Mouse (Mus musculus) heart, embryonic 13.5 days (tissue): ENCODE measurements around the gene Ssbp3. TPM values are rescaled to one million over a fixed set of nuclear protein-coding genes. Genes with fewer than 3 reads are reported as not detected.
A peak's percentile ranks its signal among the peaks of the same experiment; 100 is the strongest.

Source experiments
- ATAC-seq: fragments of 200-750 bp; cut with Nextera tagmentation; 2 replicates; pipeline ENCODE4 v1.8.0; 2017; ENCODE audit warnings: moderate TSS enrichment; ENCODE audit not compliant: insufficient number of reproducible peaks, low FRiP score, low TSS enrichment; ENCODE audit errors: extremely low read depth
- H3K27ac ChIP-seq: fragments of 300-500 bp; sonication (generic); replicated peaks from 2 replicates; pipeline ENCODE4 v1.5.1; 2015; ENCODE audit warnings: moderate library complexity, mild to moderate bottlenecking, inconsistent platforms
- H3K27me3 ChIP-seq: fragments of 300-500 bp; sonication (generic); replicated peaks from 2 replicates; pipeline ENCODE4 v1.6.1; 2015; ENCODE audit warnings: mild to moderate bottlenecking, inconsistent platforms
- H3K36me3 ChIP-seq: fragments of 300-500 bp; sonication (generic); 2 replicates; pipeline ENCODE4 v1.6.1; 2015; ENCODE audit warnings: mild to moderate bottlenecking, inconsistent platforms
- H3K4me1 ChIP-seq: fragments of 300-500 bp; sonication (generic); 2 replicates; pipeline ENCODE4 v1.6.1; 2015; ENCODE audit warnings: inconsistent platforms
- H3K4me2 ChIP-seq: fragments of 300-500 bp; sonication (generic); 2 replicates; pipeline ENCODE4 v1.6.1; 2015; ENCODE audit warnings: inconsistent platforms, mild to moderate bottlenecking, moderate library complexity
- H3K4me3 ChIP-seq: fragments of 300-500 bp; sonication (generic); 2 replicates; pipeline ENCODE4 v1.5.1; 2015; ENCODE audit warnings: moderate library complexity, mild to moderate bottlenecking, inconsistent platforms
- H3K9ac ChIP-seq: fragments of 300-500 bp; sonication (generic); 2 replicates; pipeline ENCODE4 v1.6.1; 2015; ENCODE audit warnings: inconsistent platforms, mild to moderate bottlenecking, moderate library complexity
- H3K9me3 ChIP-seq: fragments of 300-500 bp; sonication (generic); 2 replicates; pipeline ENCODE4 v1.6.1; 2016; ENCODE audit warnings: inconsistent platforms
- WGBS: fragments of 180-500 bp; shearing (Covaris S2); methylation state at CpG from one replicate; pipeline ENCODE4 v1.1.7; 2015; ENCODE audit warnings: mixed read lengths; 5-methylcytosine and 5-hydroxymethylcytosine counted together
- polyA plus RNA-seq: library from polyadenylated mRNA; unstranded; fragments of >200 nt; fragmentation: Nextera tagmentation; extraction: Ambion mirVana; gene quantifications from 2 replicates; pipeline ENCODE4 v1.2.1, GENCODE M21; 2015

Gene Ssbp3
- polyA plus RNA-seq, 1 experiment from 2014 or later, result 61.9 TPM

DNA sequence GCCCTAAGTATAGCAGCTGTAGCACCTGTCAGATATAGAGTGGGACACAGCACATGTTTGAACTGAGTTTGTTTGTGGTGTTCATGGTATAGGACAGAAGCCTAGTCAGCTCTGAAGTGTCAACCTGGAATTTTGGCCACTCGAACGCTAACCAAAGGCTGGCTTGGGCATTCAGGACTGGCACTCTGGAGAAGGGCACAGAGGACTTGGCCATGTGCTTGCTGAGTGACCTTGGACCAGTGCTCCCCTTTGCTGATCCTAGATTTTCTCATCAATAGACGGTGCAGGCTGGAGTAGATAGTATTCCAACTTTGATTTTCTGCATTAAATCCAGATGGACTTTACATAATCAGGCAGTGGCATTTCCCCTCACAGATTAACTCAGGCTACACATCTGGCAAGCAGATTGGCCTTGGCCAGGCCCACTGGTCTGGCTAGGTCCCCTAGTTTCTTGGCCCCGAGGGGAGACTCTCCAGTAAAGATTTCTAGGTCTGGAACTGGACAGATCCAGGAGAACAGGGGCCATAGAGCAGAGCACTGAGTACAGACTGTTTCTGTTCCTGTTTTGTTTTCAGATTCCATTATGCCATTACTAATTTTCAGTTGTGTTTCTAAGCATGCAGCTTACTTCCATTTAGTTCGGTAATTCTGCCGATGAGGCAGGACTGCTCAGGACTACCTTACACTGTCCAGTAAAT, 102.8 kb downstream of the Ssbp3 start:
- H3K4me1 ChIP-seq, result peaks cover 70% of the 10 kb centered on the region
- 0 out of 2 replicates have a peak overlapping the region, but pooled peaks have one; percentile 10 for H3K27ac ChIP-seq

DNA sequence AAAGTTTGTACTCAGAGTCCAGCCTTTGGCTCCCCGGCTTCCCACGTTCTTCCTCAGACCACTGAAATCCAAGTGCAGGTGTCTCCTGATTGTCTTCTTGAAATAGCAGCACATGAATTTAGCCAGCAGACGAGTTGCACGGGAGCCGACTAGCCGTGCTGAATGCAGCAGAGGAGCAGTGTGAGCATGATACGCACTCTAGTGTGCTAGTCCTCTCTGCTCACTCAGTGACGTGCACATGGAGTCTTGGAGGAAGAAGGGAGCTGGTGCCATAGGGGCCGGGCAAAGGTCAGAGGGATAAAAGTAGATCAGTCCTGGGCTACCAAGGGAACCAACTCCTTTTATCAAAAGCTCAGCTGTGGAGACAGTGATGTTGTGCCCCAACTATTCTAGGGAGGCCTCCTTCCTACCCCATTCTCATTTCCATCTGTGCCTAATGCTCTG, 103.3 kb downstream of the Ssbp3 start:
- ATAC-seq, result no peak
- no peak overlapping the region for H3K4me3 ChIP-seq
- H3K4me2 ChIP-seq, result no peak overlapping the region
- H3K27ac ChIP-seq, result 0 out of 2 replicates have a peak overlapping the region, but pooled peaks have one; percentile 10
- peaks cover 19% of the 10 kb centered on the region for H3K36me3 ChIP-seq
- peaks cover 75% of the 10 kb centered on the region for H3K4me1 ChIP-seq
- 67% methylated on average over 9 of the region's 9 CpGs for WGBS
- no peaks in the 10 kb centered on the region for H3K9me3 ChIP-seq
- H3K9ac ChIP-seq, result 0 out of 2 replicates have a peak overlapping the region, but pooled peaks have one; percentile 2
- H3K27me3 ChIP-seq, result no peaks in the 10 kb centered on the region

More for the DNA sequence above, 102.8 kb downstream of the Ssbp3 start:
- H3K27me3 ChIP-seq, result no peaks in the 10 kb centered on the region
- no peak for ATAC-seq
- H3K9me3 ChIP-seq, result no peaks in the 10 kb centered on the region
- H3K4me2 ChIP-seq, result no peak overlapping the region
- 81% methylated on average over 6 of the region's 6 CpGs for WGBS
- H3K4me3 ChIP-seq, result no peak overlapping the region
- 0 out of 2 replicates have a peak overlapping the region, but pooled peaks have one; percentile 2 for H3K9ac ChIP-seq
- peaks cover 19% of the 10 kb centered on the region for H3K36me3 ChIP-seq

GRCm38 (mm10) chr4:107015971-107016511, 105.5 kb downstream of the Ssbp3 start:
- no peak for ATAC-seq
- Histone ChIP-seq H3K27me3 (no peaks in the 10 kb centered on the region), H3K9ac (0 out of 2 replicates have a peak overlapping the region, but pooled peaks have one; percentile 15), H3K27ac (peak overlapping the region; percentile 24), H3K4me3 (no peak overlapping the region), H3K36me3 (0 out of 2 replicates have a peak, but pooled peaks cover 5% of the 10 kb centered on the region), H3K9me3 (no peaks in the 10 kb centered on the region), H3K4me1 (peaks cover 97% of the 10 kb centered on the region), H3K4me2 (no peak overlapping the region)
- WGBS, result 64% methylated on average over 13 of the region's 13 CpGs

DNA sequence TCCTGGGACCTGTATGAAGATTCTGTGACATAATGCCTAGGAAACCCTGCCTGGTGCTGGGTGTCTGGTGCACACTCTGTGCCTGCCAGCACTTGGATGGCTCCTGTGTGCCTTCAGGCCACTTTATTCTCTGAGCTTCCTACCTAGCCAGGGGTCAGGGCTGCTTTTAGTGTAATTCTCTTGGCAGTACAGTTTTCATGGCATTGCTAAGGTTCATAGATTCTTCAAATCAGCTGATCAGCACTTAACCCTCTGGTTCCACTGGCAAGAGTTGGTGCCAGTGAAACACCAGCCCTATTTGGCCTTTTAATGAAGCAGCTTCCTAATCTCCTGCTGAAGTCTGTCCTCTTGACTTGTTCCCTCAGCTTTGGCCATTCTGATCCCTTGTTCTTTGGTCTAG, 106.8 kb downstream of the Ssbp3 start:
- Histone ChIP-seq H3K27ac (no peak overlapping the region), H3K4me2 (no peak overlapping the region), H3K4me3 (no peak overlapping the region), H3K36me3 (0 out of 2 replicates have a peak, but pooled peaks cover 5% of the 10 kb centered on the region), H3K4me1 (peaks cover 95% of the 10 kb centered on the region), H3K27me3 (no peaks in the 10 kb centered on the region), H3K9me3 (no peaks in the 10 kb centered on the region), H3K9ac (no peak overlapping the region)
- no peak for ATAC-seq

GRCm38 (mm10) chr4:107018521-107018920, 108.0 kb downstream of the Ssbp3 start:
- ATAC-seq, result no peak
- Histone ChIP-seq H3K9ac (0 out of 2 replicates have a peak overlapping the region, but pooled peaks have one; percentile 8), H3K36me3 (0 out of 2 replicates have a peak, but pooled peaks cover 5% of the 10 kb centered on the region), H3K4me3 (no peak overlapping the region), H3K4me1 (peaks cover 83% of the 10 kb centered on the region), H3K4me2 (no peak overlapping the region), H3K27me3 (no peaks in the 10 kb centered on the region), H3K27ac (peak overlapping the region; percentile 54), H3K9me3 (no peaks in the 10 kb centered on the region)
- 56% methylated on average over 3 of the region's 3 CpGs for WGBS

GRCm38 (mm10) chr4:107019027-107019426, 108.5 kb downstream of the Ssbp3 start:
- Histone ChIP-seq H3K27ac (peak overlapping the region; percentile 54), H3K36me3 (0 out of 2 replicates have a peak, but pooled peaks cover 5% of the 10 kb centered on the region), H3K4me3 (no peak overlapping the region), H3K4me1 (peaks cover 80% of the 10 kb centered on the region), H3K9ac (peak overlapping the region; percentile 6), H3K27me3 (no peaks in the 10 kb centered on the region), H3K4me2 (no peak overlapping the region), H3K9me3 (no peaks in the 10 kb centered on the region)
- WGBS, result 38% methylated on average over 7 of the region's 7 CpGs
- ATAC-seq, result no peak

GRCm38 (mm10) chr4:107020287-107021000, 109.9 kb downstream of the Ssbp3 start:
- H3K9ac ChIP-seq, result no peak overlapping the region
- H3K27ac ChIP-seq, result no peak overlapping the region
- H3K4me1 ChIP-seq, result peaks cover 73% of the 10 kb centered on the region
- no peak overlapping the region for H3K4me3 ChIP-seq
- no peak overlapping the region for H3K4me2 ChIP-seq
- no peak for ATAC-seq
- H3K36me3 ChIP-seq, result 0 out of 2 replicates have a peak, but pooled peaks cover 1% of the 10 kb centered on the region
- 52% methylated on average over 5 of the region's 5 CpGs for WGBS
- no peaks in the 10 kb centered on the region for H3K27me3 ChIP-seq
- no peaks in the 10 kb centered on the region for H3K9me3 ChIP-seq

GRCm38 (mm10) chr4:107021464-107021863, 111.0 kb downstream of the Ssbp3 start:
- no peak for ATAC-seq
- H3K9me3 ChIP-seq, result no peaks in the 10 kb centered on the region
- H3K9ac ChIP-seq, result no peak overlapping the region
- no peaks in the 10 kb centered on the region for H3K27me3 ChIP-seq
- H3K4me3 ChIP-seq, result no peak overlapping the region
- H3K36me3 ChIP-seq, result no peaks in the 10 kb centered on the region
- H3K4me2 ChIP-seq, result no peak overlapping the region
- 57% methylated on average over 3 of the region's 3 CpGs for WGBS
- peaks cover 65% of the 10 kb centered on the region for H3K4me1 ChIP-seq
- no peak overlapping the region for H3K27ac ChIP-seq

GRCm38 (mm10) chr4:107024899-107025298, 114.4 kb downstream of the Ssbp3 start:
- peaks cover 33% of the 10 kb centered on the region for H3K4me1 ChIP-seq
- no peak overlapping the region for H3K4me2 ChIP-seq
- H3K9me3 ChIP-seq, result no peaks in the 10 kb centered on the region
- no peak overlapping the region for H3K27ac ChIP-seq
- H3K4me3 ChIP-seq, result no peak overlapping the region
- no peak overlapping the region for H3K9ac ChIP-seq
- peaks cover 30% of the 10 kb centered on the region for H3K36me3 ChIP-seq
- no peak for ATAC-seq
- 78% methylated on average over 7 of the region's 7 CpGs for WGBS
- H3K27me3 ChIP-seq, result no peaks in the 10 kb centered on the region

- peaks cover 32% of the 10 kb centered on the region for H3K36me3 ChIP-seq
- H3K4me1 ChIP-seq, result peaks cover 28% of the 10 kb centered on the region
- WGBS, result 95% methylated on average over 5 of the region's 5 CpGs
- H3K9me3 ChIP-seq, result no peaks in the 10 kb centered on the region
- no peak overlapping the region for H3K9ac ChIP-seq
- no peak for ATAC-seq
- H3K4me3 ChIP-seq, result no peak overlapping the region
- H3K27ac ChIP-seq, result no peak overlapping the region
- H3K4me2 ChIP-seq, result no peak overlapping the region
- no peaks in the 10 kb centered on the region for H3K27me3 ChIP-seq
Observed at GRCm38 (mm10) chr4:107025369-107025768, 114.9 kb downstream of the Ssbp3 start.

DNA sequence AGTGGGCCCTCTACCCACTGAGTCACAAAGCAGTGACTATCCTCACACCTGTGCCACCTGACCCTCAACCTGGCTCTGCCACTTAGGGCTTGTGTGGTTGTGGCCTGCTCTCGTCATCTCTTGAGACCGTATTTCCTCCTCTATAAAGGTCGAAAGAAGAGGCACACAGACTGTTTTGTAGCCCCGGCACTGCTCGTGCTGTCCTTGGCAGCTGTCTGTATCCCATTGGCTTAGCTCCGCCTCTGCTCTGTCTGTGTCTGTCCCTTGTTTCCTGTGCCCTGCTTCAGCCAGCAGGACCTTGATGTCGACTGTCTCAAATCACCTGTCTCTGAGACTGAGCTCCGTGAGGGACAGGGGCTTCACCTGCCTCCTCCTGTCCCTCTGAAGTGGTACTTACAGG, 116.0 kb downstream of the Ssbp3 start:
- H3K4me3 ChIP-seq, result no peak overlapping the region
- WGBS, result 57% methylated on average over 8 of the region's 8 CpGs

More for the DNA sequence above, 116.0 kb downstream of the Ssbp3 start:
- peaks cover 17% of the 10 kb centered on the region for H3K4me1 ChIP-seq
- no peaks in the 10 kb centered on the region for H3K27me3 ChIP-seq
- H3K4me2 ChIP-seq, result no peak overlapping the region
- H3K36me3 ChIP-seq, result peaks cover 41% of the 10 kb centered on the region
- no peak overlapping the region for H3K27ac ChIP-seq
- no peaks in the 10 kb centered on the region for H3K9me3 ChIP-seq
- H3K9ac ChIP-seq, result no peak overlapping the region
- ATAC-seq, result no peak
